Mouse (Mus musculus) brain, adult 2 months (tissue): ENCODE data around the gene Adprhl1.
A peak's percentile ranks its signal among the peaks of the same experiment; 100 is the strongest.

Experiments used
- DNase-seq: peaks from one replicate; pipeline ENCODE4 v3.0.0; 2011; ENCODE audit warnings: low read depth, low spot score

The Adprhl1 gene

GRCm38 (mm10) chr8:13229802-13230201 lies 24.2 kb downstream of the Adprhl1 start:
- no peak for DNase-seq

- no peak for DNase-seq
These were observed 24.9 kb downstream of the Adprhl1 start for GRCm38 (mm10) chr8:13228923-13229610.

DNA sequence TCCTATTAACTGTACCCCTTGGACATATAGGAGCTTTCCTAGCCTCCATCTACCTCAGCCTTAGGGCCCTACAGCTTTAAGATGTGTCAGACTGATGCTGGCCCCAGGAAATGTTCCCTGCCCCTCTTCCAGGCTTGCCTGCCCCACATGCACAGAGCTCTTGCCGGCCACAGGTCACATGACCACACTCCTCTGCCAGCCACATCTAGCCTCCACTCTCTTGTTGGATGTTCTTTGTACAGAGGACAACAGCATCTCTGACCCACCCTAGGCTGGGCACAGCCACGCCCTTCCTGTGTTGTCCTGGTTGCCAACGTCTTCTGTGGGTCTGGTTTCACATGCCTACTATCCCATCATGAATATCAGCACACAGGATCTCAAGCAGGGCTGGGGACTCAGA lies 26.8 kb downstream of the Adprhl1 start:
- DNase-seq = peak; percentile 39

DNA sequence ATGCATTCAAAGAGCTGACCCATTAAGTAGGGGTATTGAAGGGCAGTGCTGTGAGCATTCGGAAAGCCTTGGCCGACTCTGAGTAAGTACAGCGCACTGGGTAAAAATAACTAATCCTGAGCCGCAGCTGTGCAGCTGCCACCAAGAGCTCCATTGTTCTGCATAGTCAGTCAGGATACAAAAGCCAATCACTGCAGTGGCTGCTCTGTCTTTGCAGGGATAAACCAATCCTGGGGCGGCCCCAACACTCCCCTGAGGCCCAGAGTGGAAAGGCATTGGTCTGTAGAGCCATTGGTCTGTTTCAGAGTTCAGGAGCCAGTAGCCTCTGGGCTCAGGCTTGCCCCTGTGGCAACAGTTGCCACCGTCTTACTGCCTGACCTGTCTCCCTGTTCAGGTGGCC lies 27.7 kb downstream of the Adprhl1 start:
- DNase-seq = peak; percentile 75

GRCm38 (mm10) chr8:13224426-13224825 lies 29.5 kb downstream of the Adprhl1 start:
- no peak for DNase-seq

GRCm38 (mm10) chr8:13218441-13218840 lies 35.5 kb downstream of the Adprhl1 start:
- DNase-seq = no peak

DNA sequence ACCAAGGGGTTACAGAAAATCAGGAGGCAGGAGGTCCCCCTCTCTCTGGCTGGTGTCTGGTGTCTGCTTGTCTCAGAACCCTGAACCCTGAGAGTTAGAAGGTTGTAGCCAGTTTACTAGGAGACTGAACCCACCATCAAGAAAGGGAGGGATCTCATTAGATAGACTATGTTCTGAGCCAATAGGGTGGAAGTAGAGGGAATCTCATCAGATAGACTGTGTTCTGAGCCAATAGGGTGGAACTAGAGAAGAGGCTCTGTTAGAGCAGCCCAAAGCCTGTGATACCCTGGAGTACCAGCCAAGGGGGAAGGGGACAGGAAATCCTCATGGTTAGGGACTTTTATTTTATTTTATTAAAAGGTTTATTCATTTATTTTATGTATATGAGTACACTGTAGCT lies 36.0 kb downstream of the Adprhl1 start:
- DNase-seq = no peak

- no peak for DNase-seq
These were observed 36.9 kb downstream of the Adprhl1 start for GRCm38 (mm10) chr8:13217093-13217492.

GRCm38 (mm10) chr8:13216386-13216785 lies 37.6 kb downstream of the Adprhl1 start:
- DNase-seq = no peak

DNA sequence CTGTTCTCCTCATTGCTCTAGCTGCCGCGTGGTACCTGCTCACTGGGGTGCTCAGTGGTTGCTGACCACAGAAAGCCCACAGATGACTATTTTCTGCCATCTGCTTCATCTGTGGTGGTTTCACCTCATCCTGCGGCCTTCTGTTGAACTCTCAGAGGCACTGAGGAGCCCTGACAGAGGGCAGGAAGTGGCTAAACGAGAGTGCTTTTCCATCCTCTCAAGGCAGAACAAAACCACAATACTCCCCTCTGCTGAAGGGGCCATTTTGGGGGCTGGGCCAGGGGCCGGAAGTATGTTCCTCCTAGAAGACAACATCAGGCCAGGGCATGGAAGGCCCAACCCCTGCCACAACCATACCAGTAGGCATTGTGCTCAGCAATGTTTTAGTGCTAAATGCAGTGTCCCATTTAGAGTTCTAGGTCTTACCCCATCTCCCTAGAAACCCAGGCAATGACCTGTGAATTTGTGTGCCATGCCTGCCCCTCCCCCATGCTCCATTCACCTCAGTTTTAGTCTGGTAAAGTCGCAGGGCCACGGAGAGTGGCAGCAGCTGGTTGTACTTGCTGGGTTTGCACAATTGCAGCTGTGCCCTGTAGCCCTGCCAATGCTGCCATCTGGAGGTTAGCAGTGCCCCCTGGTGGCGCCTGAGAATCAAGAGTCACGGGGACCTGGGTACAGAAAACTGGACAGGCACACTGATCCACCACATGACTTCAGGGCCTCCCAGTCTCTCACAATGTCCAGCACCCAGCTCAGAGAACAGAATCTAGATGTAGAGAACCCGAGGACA lies 40.3 kb downstream of the Adprhl1 start:
- peak; percentile 91 for DNase-seq

GRCm38 (mm10) chr8:13209770-13210169 lies 44.2 kb downstream of the Adprhl1 start:
- no peak for DNase-seq

DNA sequence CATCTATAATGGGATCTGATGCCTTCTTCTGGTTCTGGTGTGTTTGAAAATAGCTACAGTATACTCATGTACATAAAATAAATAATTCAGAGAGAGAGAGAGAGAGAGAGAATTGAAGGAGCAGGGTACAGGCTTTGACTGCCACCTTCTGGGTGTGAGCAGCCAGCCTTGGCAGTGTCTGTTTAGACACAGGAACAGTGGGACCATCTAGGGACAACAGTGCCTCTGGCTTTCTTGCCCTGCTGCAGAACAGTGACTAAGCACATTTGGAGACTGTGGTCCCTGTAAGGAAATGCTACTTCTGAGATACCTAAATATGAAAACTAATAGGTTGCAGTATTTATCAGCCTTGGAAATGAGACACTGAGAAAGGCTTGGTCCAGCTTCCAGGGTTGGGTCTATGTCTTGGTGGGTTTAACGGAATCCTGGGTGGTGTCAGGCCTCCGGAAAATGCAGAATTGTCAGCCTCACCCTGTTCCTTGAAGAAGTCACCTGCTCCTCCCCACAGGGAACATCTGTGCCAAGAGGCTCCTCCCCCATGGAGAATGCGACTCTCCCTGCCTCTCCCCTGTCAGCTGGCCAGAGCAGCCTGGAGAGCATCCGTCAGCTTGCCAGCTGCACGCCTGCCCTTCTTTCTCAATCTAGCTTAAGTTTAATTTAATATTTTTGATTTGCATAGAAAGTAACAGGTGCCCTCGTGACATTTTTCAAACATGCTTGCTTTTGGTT lies 45.2 kb downstream of the Adprhl1 start:
- peak; percentile 67 for DNase-seq

- no peak for DNase-seq
These were observed 47.7 kb downstream of the Adprhl1 start for GRCm38 (mm10) chr8:13206290-13206689.

GRCm38 (mm10) chr8:13205311-13205710 lies 48.7 kb downstream of the Adprhl1 start:
- no peak for DNase-seq

DNA sequence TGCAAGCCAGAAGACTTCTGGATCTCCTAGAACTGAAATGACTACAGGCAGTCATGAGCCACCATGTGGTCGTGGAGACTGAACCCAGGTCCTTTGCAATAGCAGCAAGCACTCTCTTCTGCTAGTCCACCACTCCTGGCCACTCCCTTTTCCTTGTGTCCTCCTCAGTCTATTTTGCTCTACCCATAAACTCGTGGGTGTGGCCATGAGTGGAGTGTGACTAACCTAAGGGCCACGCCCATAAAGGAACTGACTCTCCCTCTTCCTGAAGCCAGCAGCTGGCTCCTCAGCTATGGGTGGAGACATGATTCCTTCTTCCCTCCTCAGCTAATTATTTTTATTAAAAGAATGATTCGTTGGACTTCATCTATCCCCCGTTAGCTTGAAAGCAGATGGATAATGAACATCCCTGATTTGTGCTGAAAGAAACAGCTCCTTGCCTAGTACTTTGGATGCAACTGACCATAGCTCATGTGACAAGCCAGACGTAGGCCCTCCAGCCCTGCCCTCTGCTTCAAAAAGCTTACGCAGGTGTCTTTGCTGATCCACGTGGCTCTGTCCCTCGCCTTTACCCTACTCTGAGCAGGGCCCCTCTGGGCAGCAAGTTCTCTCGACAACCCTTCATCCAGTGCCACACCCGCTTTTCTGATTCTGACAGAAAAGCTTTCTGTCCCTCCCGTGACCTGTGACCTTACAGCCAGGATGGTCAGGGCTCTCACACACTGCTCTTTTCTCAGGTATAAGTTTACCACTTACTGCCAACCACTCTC lies 49.4 kb downstream of the Adprhl1 start:
- DNase-seq = no peak

- no peak for DNase-seq
These were observed 50.5 kb downstream of the Adprhl1 start for GRCm38 (mm10) chr8:13203472-13203871.

DNA sequence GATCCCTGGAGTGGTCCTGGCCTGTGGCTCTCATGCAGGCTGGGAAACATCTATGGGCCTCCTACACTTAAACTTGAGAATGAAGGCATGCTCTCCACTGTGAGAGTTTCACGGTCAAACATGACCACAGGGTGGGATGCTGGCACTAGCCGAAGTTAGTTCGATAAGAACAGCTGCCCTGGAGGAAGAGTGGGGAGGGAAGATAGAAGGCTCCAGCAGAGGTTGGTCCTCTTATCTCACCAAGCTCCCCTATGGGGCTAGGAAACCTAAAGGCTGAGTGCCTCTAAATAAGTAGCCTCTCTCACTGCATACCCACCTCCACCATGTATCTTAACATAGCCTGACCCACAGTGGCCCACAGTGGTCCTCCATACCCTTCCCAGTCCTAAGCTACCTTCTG lies 51.2 kb downstream of the Adprhl1 start:
- DNase-seq = no peak

- DNase-seq = no peak
These were observed 51.9 kb downstream of the Adprhl1 start for GRCm38 (mm10) chr8:13202041-13202440.

DNA sequence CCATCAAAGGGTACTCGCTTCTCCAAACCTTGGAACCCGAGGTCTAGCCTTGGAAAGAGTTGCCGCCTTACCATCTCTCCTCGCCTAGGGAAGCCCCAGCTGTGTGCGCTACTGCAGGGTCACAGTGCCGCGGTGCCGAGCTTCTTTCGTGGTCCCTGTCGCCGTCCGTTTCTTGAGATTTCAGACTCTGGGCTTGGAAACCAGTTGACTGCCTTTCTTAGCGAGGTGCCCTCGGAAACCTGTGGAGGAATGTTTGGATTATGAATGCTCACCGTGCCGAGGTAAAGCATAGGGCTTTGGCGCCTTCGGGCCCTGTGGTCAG lies 53.0 kb downstream of the Adprhl1 start:
- DNase-seq = no peak

GRCm38 (mm10) chr8:13200301-13201012 lies 53.5 kb downstream of the Adprhl1 start, which contains the start of gene Grtp1:
Grtp1 (minus strand) TSS chr8:13200620.
- no peak for DNase-seq

DNA sequence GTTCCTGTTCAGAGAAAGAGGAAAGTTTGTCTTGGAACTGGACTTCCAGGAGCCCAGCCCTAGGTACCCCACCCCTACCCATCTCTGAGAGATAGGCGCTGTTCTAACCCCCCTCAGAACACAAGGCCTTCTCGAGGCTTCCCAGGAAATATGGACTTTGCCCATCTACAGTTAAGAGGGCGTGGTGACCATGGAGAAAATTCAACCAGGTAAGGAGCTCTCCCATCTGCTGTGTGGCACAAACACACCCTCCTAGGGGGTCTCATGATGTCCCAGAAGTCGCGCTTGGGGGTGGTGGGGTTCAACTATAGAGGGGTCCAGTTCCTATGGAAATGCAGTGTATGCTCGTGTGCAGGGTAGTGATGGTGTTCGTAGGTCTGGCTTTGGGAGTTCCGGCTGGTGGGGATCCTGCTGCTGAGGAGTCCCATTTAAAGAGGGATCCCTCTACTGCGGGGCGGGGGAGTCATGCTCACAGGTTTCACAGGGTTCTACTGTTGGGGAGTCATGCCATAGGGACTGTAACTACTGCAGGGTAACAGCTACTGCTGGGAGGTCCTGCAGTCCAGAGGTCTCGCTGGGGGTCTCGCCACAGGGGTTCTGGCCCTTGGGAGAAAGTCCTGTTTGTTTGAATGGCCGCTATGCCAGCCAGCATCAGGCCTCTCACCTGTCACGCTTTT lies 54.4 kb downstream of the Adprhl1 start:
- no peak for DNase-seq
